Mouse (Mus musculus) forebrain, embryonic 12.5 days (tissue): ENCODE measurements around the gene Cyp1a1. TPM values are rescaled to one million over a fixed set of nuclear protein-coding genes. Genes with fewer than 3 reads are reported as not detected.
"Not testable (repeated sequence)": the region's sequence is repeated elsewhere in the genome, so short reads cannot be mapped to it uniquely, and the experiment has no call there.

Experiments
- ATAC-seq: fragments of 200-750 bp; cut with Nextera tagmentation; 2 replicates; pipeline ENCODE4 v1.8.0; 2017; ENCODE audit warnings: moderate TSS enrichment; ENCODE audit not compliant: low FRiP score
- H3K27ac ChIP-seq: fragments of 300-500 bp; sonication (generic); 2 replicates; pipeline ENCODE4 v1.5.1; 2016; ENCODE audit warnings: mild to moderate bottlenecking
- H3K27me3 ChIP-seq: fragments of 300-500 bp; sonication (generic); 2 replicates; pipeline ENCODE4 v1.6.1; 2016; ENCODE audit warnings: mild to moderate bottlenecking
- H3K36me3 ChIP-seq: fragments of 300-500 bp; sonication (generic); replicated peaks from 2 replicates; pipeline ENCODE4 v1.6.1; 2016; ENCODE audit warnings: mild to moderate bottlenecking
- H3K4me1 ChIP-seq: fragments of 300-500 bp; sonication (generic); 2 replicates; pipeline ENCODE4 v1.6.1; 2016
- H3K4me2 ChIP-seq: fragments of 300-500 bp; sonication (generic); 2 replicates; pipeline ENCODE4 v1.6.1; 2016; ENCODE audit warnings: mild to moderate bottlenecking, moderate library complexity
- H3K4me3 ChIP-seq: fragments of 300-500 bp; sonication (generic); replicated peaks from 2 replicates; pipeline ENCODE4 v1.5.1; 2016; ENCODE audit warnings: mild to moderate bottlenecking
- H3K9ac ChIP-seq: fragments of 300-500 bp; sonication (generic); 2 replicates; pipeline ENCODE4 v1.6.1; 2016; ENCODE audit warnings: mild to moderate bottlenecking
- H3K9me3 ChIP-seq: fragments of 300-500 bp; sonication (generic); 2 replicates; pipeline ENCODE4 v1.6.1; 2016
- WGBS: fragments of 180-500 bp; shearing (Covaris S2); methylation state at CpG from one replicate; pipeline ENCODE4 v1.1.7; 2016; 5-methylcytosine and 5-hydroxymethylcytosine counted together
- polyA plus RNA-seq: library from polyadenylated mRNA; unstranded; fragments of >200 nt; fragmentation: Nextera tagmentation; extraction: Ambion mirVana; gene quantifications from 2 replicates; pipeline ENCODE4 v1.2.1, GENCODE M21; 2016

Cyp1a1 gene
- polyA plus RNA-seq, 1 experiment from 2014 or later, result not detected

DNA sequence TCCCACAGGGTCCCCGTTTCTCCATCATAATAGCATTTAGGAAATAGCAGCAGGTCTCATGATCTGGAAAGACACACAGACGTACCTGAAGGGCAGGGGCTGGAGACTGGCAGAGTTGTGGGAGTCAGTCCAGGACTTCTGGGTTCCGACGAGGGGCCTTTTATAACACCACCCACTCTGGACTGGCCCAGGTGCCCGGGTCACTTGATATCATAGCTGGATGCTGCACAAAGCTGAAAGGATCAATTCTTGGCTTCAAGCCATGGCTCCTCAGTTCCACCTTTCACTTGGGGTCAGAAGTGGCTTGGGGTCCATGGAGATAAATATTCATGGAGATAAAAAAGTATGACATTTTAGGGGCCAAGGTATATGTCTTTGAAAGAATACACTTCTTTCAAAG, 4.2 kb upstream of the Cyp1a1 start, which contains the start of gene Cyp1a2:
Cyp1a2 (minus strand) TSS at position 184 of the 400 bp plus-strand sequence.
- H3K27me3 ChIP-seq, result no peaks in the 10 kb centered on the region
- no peak within 1 kb of the TSS for H3K27ac ChIP-seq
- H3K4me2 ChIP-seq, result no peak within 1 kb of the TSS
- 80% methylated on average over 5 of the region's 5 CpGs for WGBS
- H3K9me3 ChIP-seq, result no peaks in the 10 kb centered on the region
- ATAC-seq, result no peak
- H3K4me1 ChIP-seq, result no peaks in the 10 kb centered on the region
- no peaks in the 10 kb centered on the region for H3K36me3 ChIP-seq
- no peak within 1 kb of the TSS for H3K9ac ChIP-seq
- H3K4me3 ChIP-seq, result no peak within 1 kb of the TSS

DNA sequence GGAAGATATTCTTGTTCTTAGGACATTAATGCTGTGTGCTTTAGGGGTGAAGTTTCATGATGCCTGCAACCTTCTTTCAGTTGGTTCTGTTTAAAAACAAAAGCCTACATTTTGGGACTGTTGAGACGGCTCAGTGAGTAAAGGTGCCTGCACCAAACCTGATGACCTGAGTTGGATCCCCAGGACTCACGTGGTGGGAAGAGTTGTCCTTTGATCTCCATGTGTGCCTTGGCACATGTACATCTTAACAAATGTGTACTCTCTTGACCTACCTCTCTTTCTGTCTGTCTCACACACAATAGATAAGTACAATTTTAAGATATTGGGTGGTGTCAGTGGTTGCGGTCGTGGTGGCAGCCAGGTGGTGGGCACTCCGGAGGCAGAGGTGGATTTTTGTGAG, 1.7 kb upstream of the Cyp1a1 start:
- ATAC-seq, result no peak
- no peak overlapping the region for H3K4me2 ChIP-seq
- WGBS, result 94% methylated on average over 5 of the region's 5 CpGs
- H3K9ac ChIP-seq, result no peak overlapping the region
- H3K4me1 ChIP-seq, result no peaks in the 10 kb centered on the region
- H3K4me3 ChIP-seq, result no peak overlapping the region
- no peaks in the 10 kb centered on the region for H3K9me3 ChIP-seq
- H3K27ac ChIP-seq, result no peak overlapping the region
- H3K27me3 ChIP-seq, result no peaks in the 10 kb centered on the region
- H3K36me3 ChIP-seq, result no peaks in the 10 kb centered on the region

DNA sequence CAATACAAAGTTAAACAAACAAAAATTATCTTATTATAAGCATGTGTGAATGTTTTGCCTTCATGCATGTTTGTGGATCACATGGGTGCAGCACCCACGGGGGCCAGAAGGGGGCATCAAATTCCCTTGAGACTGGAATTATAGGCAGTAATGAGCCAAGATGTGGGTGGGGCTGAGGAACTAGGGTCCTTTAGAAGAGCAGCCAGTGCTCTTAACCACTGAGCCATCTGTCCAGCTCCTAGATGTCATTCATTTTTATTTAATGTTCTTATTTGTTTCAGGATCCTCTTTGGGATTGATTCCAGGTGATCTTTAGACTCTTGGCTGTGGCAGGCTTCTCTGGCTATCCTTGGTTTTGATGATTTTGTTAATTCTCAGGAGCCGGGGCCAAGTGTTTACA, 430 bp downstream of the Cyp1a1 start:
- 59% methylated on average over 2 of the region's 2 CpGs for WGBS
- no peak overlapping the region for H3K27ac ChIP-seq
- H3K36me3 ChIP-seq, result no peaks in the 10 kb centered on the region
- no peak overlapping the region for H3K9ac ChIP-seq
- no peaks in the 10 kb centered on the region for H3K9me3 ChIP-seq
- H3K4me1 ChIP-seq, result no peaks in the 10 kb centered on the region
- ATAC-seq, result no peak
- H3K4me2 ChIP-seq, result no peak overlapping the region
- no peak overlapping the region for H3K4me3 ChIP-seq
- H3K27me3 ChIP-seq, result no peaks in the 10 kb centered on the region

- Histone ChIP-seq H3K4me2 (no peak overlapping the region), H3K27ac (no peak overlapping the region), H3K4me1 (no peaks in the 10 kb centered on the region), H3K27me3 (0 out of 2 replicates have a peak, but pooled peaks cover under 1% of the 10 kb centered on the region), H3K9me3 (no peaks in the 10 kb centered on the region), H3K4me3 (no peak overlapping the region), H3K36me3 (no peaks in the 10 kb centered on the region), H3K9ac (no peak overlapping the region)
- no peak for ATAC-seq
- WGBS, result 90% methylated on average over 2 of the region's 2 CpGs
These were observed 878 bp downstream of the Cyp1a1 start for GRCm38 (mm10) chr9:57688606-57689005.

DNA sequence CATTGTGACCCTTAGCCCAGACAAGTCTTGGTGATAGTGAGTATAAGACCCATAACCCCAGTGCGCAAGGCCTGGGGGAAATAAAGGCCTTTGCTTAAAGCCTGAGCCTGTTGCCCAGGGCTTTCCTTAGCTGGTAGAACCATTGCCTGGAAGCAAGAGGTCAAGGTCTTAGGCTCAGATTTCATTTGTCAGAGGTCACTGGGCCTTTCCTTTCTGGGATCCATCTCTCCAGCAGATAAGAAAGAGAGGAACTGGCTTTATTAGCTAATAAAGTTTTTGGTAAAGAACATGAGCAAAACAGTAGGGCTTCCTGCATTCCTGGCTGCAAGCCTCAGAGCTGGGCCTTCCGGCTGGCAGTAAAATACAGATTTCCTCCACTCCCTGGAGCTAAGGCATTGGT, 6.4 kb downstream of the Cyp1a1 start:
- Histone ChIP-seq H3K4me1 (peaks cover 14% of the 10 kb centered on the region), H3K9ac (no peak overlapping the region), H3K27ac (no peak overlapping the region), H3K9me3 (no peaks in the 10 kb centered on the region), H3K36me3 (no peaks in the 10 kb centered on the region), H3K27me3 (peaks cover 50% of the 10 kb centered on the region), H3K4me3 (no peak overlapping the region), H3K4me2 (no peak overlapping the region)
- WGBS, result 83% methylated on average over 2 of the region's 2 CpGs
- no peak for ATAC-seq

GRCm38 (mm10) chr9:57696380-57697285, 8.9 kb downstream of the Cyp1a1 start:
- Histone ChIP-seq H3K36me3 (no peaks in the 10 kb centered on the region), H3K9ac (peak overlapping the region; percentile 3), H3K4me1 (peaks cover 14% of the 10 kb centered on the region), H3K27me3 (peaks cover 50% of the 10 kb centered on the region), H3K9me3 (no peaks in the 10 kb centered on the region), H3K27ac (no peak overlapping the region), H3K4me2 (peak overlapping the region; percentile 59), H3K4me3 (peak overlapping the region; percentile 39)
- WGBS, result 2% methylated on average over 42 of the region's 42 CpGs
- no peak for ATAC-seq

- Histone ChIP-seq H3K9ac (no peak overlapping the region), H3K27me3 (peaks cover 50% of the 10 kb centered on the region), H3K4me2 (no peak overlapping the region), H3K9me3 (no peaks in the 10 kb centered on the region), H3K4me1 (peaks cover 14% of the 10 kb centered on the region), H3K27ac (no peak overlapping the region), H3K36me3 (no peaks in the 10 kb centered on the region), H3K4me3 (no peak overlapping the region)
- whole genome bisulfite sequencing, result 18% methylated on average over 4 of the region's 4 CpGs
- no peak for ATAC-seq
These were observed 9.7 kb downstream of the Cyp1a1 start for GRCm38 (mm10) chr9:57697380-57697779.

- Histone ChIP-seq H3K27me3 (peaks cover 49% of the 10 kb centered on the region), H3K36me3 (no peaks in the 10 kb centered on the region), H3K9ac (no peak overlapping the region), H3K9me3 (no peaks in the 10 kb centered on the region), H3K4me2 (no peak overlapping the region), H3K4me1 (peaks cover 14% of the 10 kb centered on the region), H3K4me3 (no peak overlapping the region), H3K27ac (no peak overlapping the region)
- WGBS, result 71% methylated on average over 1 of the region's 1 CpGs
- ATAC-seq, result no peak
These were observed 10.9 kb downstream of the Cyp1a1 start for GRCm38 (mm10) chr9:57698466-57699150.

DNA sequence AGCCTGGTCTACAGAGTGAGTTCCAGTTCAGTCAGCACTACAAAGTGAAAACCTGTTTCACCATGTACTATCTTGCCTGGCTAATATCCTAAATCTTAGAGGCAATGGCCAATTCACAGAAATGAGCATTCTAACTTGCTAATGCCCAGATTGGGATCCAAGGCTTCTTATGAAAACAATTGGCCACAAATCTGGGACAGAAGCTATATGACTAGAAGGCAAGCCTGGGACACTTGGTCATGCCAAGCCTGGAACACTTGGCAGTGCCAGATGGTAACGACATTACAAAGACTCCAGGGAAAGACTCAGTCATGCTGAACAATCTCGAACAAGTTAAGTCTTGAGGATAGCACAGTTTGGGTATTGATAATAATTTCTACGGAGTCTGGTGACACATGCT, 18.8 kb downstream of the Cyp1a1 start:
- 90% methylated on average over 3 of the region's 3 CpGs for WGBS
- no peak overlapping the region for H3K27ac ChIP-seq
- peaks cover 12% of the 10 kb centered on the region for H3K4me1 ChIP-seq
- H3K4me2 ChIP-seq, result no peak overlapping the region
- H3K4me3 ChIP-seq, result no peak overlapping the region
- peaks cover 5% of the 10 kb centered on the region; the same call in 1 of the 2 replicates for H3K9me3 ChIP-seq
- ATAC-seq, result no peak
- H3K36me3 ChIP-seq, result no peaks in the 10 kb centered on the region
- H3K9ac ChIP-seq, result no peak overlapping the region
- H3K27me3 ChIP-seq, result no peaks in the 10 kb centered on the region

DNA sequence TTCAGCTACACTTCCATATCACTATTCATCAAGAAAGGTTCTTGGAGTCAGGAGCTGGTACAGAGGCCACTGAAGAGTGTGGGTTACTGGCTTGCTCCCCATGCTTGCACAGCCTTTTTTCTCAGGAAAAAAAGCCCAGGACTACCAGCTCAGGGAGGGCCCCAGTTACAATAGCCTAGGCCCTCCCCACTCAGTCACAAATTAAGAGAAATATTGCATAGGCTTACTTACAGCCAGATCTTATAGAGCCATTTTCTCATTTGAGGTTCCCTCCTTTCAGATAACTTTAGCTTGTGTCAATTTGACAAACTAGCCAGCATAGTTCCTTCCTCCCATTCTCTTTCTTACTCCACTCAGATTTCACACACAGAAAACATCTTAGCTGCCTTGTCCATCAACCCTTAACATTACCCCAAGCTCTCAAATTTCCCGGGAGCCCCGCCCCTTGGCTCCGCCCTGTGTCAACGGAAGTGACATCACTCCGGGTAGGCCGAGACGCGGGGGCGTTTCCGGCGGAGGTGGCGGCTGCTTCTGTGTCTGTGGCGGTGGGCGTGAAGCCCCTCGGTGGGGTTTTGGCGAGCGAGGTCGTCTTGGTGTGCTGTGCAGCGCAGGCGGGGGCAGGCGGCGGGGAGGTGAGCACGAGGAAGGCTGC, 20.5 kb downstream of the Cyp1a1 start, which contains the start of gene Edc3:
Edc3 (plus strand) TSS at position 473 of the 652 bp plus-strand sequence.
- H3K9ac ChIP-seq, result peak within 1 kb of the TSS; percentile 94
- peak within 1 kb of the TSS; percentile 79 for H3K27ac ChIP-seq
- H3K9me3 ChIP-seq, result peaks cover 5% of the 10 kb centered on the region; the same call in 1 of the 2 replicates
- peak within 1 kb of the TSS; percentile 85 for H3K4me2 ChIP-seq
- H3K4me1 ChIP-seq, result peaks cover 12% of the 10 kb centered on the region
- peaks cover 13% of the 10 kb centered on the region for H3K36me3 ChIP-seq
- ATAC-seq, result peak; percentile 95
- peak within 1 kb of the TSS; percentile 96 for H3K4me3 ChIP-seq
- WGBS, result 0% methylated on average over 23 of the region's 23 CpGs
- H3K27me3 ChIP-seq, result no peaks in the 10 kb centered on the region

DNA sequence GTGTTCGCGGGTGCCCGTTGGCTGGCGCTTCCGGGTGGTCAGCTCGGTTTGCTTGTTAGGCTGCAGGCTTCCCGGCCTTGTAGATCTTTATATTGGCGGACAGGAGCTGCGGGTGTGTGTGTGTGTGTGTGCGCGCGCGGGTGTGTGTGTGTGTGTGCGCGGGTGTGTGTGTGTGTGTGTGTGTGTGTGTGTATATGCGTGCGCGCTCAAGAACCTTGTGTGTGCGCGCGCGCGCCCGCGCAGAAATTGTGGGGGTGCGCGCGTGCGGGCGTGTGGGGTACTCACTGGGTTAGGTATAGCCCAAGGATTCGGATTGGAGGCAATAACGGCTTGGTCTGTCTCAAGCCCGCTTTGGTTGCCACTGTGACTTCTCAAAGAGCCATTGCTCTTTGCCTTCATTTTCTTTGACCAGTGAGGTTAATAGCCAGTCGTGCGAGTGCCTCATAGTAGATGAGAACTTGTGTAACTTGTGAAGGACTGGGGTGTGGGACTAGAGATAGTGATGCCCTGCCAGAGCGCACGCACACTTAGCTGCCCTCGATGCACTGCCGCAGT, 21.1 kb downstream of the Cyp1a1 start:
- Histone ChIP-seq H3K4me1 (peaks cover 12% of the 10 kb centered on the region), H3K36me3 (peaks cover 18% of the 10 kb centered on the region), H3K4me2 (peak overlapping the region; percentile 85), H3K27me3 (no peaks in the 10 kb centered on the region), H3K9ac (peak overlapping the region; percentile 94), H3K27ac (peak overlapping the region; percentile 79), H3K4me3 (peak overlapping the region; percentile 96), H3K9me3 (peaks cover 5% of the 10 kb centered on the region; the same call in 1 of the 2 replicates)
- WGBS, result 5% methylated on average over 39 of the region's 39 CpGs
- ATAC-seq, result peak; percentile 80

- not testable (repeated sequence) for H3K4me2 ChIP-seq, ATAC-seq, H3K27me3 ChIP-seq, H3K4me3 ChIP-seq, H3K9ac ChIP-seq, H3K27ac ChIP-seq, H3K9me3 ChIP-seq
- peaks cover 12% of the 10 kb centered on the region for H3K4me1 ChIP-seq
- H3K36me3 ChIP-seq, result peaks cover 29% of the 10 kb centered on the region
- WGBS, result 93% methylated on average over 5 of the region's 5 CpGs
These were observed 22.5 kb downstream of the Cyp1a1 start for GRCm38 (mm10) chr9:57710214-57710613.
